Mouse (Mus musculus): Measurements from ENCODE around the gene Foxo6. TPM values are rescaled to one million over a fixed set of nuclear protein-coding genes. Genes with fewer than 3 reads are reported as not detected.

The Foxo6 gene
- polyA plus RNA-seq, 1 experiment = 0.20 TPM

DNA sequence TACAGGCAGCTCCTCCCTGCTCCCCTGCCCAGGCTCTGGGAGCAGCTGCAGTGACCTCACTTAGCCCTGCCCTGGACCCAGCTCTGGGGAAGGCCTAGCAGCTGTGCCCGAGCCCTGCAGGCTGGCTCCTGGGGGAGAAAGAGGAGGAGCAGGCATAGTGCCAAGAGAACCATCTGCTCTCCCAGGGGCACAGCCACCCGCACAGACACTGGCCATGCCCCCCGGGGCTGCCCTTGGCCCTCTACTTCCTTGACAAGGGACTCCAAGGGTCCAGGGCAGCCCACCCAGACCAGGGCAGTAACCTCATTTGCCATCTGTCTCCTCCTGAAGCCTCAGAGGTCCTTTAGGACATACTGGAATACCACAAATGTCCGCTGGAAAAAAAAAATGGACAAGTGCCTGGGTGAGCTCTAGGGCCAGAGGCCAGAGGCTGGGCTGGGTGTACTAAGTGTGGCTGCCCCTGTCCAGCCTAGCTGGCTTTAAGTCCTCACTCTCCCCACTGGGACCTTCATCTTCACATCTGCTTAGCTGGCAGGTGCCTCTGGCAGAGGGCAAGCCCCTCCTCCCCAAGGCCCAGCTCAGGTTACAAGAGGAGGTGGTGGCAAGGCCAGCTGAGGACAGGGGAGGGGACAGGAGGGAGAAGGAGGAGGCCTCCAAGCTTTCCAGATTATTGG, 9.8 kb downstream of the Foxo6 start:
- Histone ChIP-seq H3K4me3 (ENCODE audit: extremely low read depth, insufficient read depth, insufficient read length) (no peak overlapping the region), H3K27me3 (ENCODE audit: control insufficient read depth, insufficient read depth, low read length) (peaks cover under 1% of the 10 kb centered on the region; the same call in 1 of the 2 replicates), H3K27ac (ENCODE audit: insufficient read depth, low read length) (no peak overlapping the region), H3K36me3 (ENCODE audit: control insufficient read depth, insufficient read depth, low read length) (no peaks in the 10 kb centered on the region), H3K4me1 (ENCODE audit: control insufficient read depth, insufficient read depth, insufficient read length) (peaks cover under 1% of the 10 kb centered on the region; the same call in 1 of the 2 replicates)
- WGBS = 45% methylated on average over 4 of the region's 4 CpGs
- no peak for DNase-seq (ENCODE audit: low read depth in 1 of 2, low spot score in 2 of 2)
- TF ChIP-seq CTCF (IDR thresholded peaks at IDR 0.05; ENCODE audit: extremely low read depth, insufficient read depth, insufficient read length, insufficient replicate concordance) (no peak), POLR2A (IDR thresholded peaks at IDR 0.05; ENCODE audit: low read depth, low read length) (no peak)

DNA sequence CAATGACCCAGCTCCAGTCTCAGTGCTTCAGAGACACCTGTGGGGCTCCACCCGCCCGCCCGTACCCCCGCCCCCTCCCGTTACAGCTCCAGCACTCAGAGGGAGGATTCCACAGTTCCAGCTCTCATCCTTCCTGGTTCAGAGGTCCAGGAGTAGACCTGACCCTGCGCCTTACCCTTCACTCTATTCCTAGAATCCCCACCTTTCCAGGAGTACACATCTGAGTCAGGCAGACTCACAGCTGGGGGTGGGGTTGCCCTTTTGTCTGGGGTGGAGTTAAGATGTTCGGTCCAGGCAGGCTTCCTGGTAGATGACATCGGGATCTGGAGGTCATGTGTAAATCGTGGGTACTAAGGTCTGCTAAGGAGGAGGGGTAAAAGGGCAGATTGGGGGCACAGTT, 11.7 kb downstream of the Foxo6 start:
- 76% methylated on average over 9 of the region's 9 CpGs for WGBS
- Histone ChIP-seq H3K4me3 (ENCODE audit: extremely low read depth, insufficient read depth, insufficient read length) (no peak overlapping the region), H3K4me1 (ENCODE audit: control insufficient read depth, insufficient read depth, insufficient read length) (no peaks in the 10 kb centered on the region), H3K36me3 (ENCODE audit: control insufficient read depth, insufficient read depth, low read length) (no peaks in the 10 kb centered on the region), H3K27ac (ENCODE audit: insufficient read depth, low read length) (no peak overlapping the region), H3K27me3 (ENCODE audit: control insufficient read depth, insufficient read depth, low read length) (no peaks in the 10 kb centered on the region)
- TF ChIP-seq CTCF (IDR thresholded peaks at IDR 0.05; ENCODE audit: extremely low read depth, insufficient read depth, insufficient read length, insufficient replicate concordance) (no peak), POLR2A (IDR thresholded peaks at IDR 0.05; ENCODE audit: low read depth, low read length) (no peak)
- DNase-seq (ENCODE audit: low read depth in 1 of 2, low spot score in 2 of 2) = no peak

DNA sequence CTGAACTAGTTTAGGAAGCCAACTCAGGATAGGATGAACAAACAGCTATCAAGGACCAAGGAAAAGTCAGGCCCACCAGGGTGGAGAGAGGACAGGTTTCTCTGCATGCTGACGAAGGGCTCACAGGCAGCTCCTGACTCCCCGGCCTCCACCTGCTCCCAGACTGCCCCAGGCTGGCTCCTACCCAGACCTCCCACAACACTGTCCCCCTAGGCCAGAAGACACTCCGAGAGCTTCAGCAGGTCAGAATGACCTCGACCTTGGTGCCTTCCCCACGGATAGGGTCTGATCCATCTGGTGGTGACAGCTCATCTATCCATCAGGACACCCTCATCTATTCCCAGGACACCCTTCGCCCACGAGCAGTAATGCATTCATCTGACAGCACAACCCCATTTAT, 13.6 kb downstream of the Foxo6 start:
- no peak for DNase-seq (ENCODE audit: low read depth in 1 of 2, low spot score in 2 of 2)
- Histone ChIP-seq H3K4me3 (ENCODE audit: extremely low read depth, insufficient read depth, insufficient read length) (no peak overlapping the region), H3K36me3 (ENCODE audit: control insufficient read depth, insufficient read depth, low read length) (no peaks in the 10 kb centered on the region), H3K27ac (ENCODE audit: insufficient read depth, low read length) (no peak overlapping the region), H3K4me1 (ENCODE audit: control insufficient read depth, insufficient read depth, insufficient read length) (no peaks in the 10 kb centered on the region; the same call in 1 of the 2 replicates), H3K27me3 (ENCODE audit: control insufficient read depth, insufficient read depth, low read length) (peaks cover 2% of the 10 kb centered on the region; the same call in 1 of the 2 replicates)
- WGBS = 75% methylated on average over 7 of the region's 7 CpGs
- TF ChIP-seq CTCF (IDR thresholded peaks at IDR 0.05; ENCODE audit: extremely low read depth, insufficient read depth, insufficient read length, insufficient replicate concordance) (no peak), POLR2A (IDR thresholded peaks at IDR 0.05; ENCODE audit: low read depth, low read length) (no peak)

- Histone ChIP-seq H3K36me3 (ENCODE audit: control insufficient read depth, insufficient read depth, low read length) (no peaks in the 10 kb centered on the region), H3K4me1 (ENCODE audit: control insufficient read depth, insufficient read depth, insufficient read length) (no peaks in the 10 kb centered on the region; the same call in 1 of the 2 replicates), H3K27ac (ENCODE audit: insufficient read depth, low read length) (no peak overlapping the region), H3K27me3 (ENCODE audit: control insufficient read depth, insufficient read depth, low read length) (peaks cover 10% of the 10 kb centered on the region), H3K4me3 (ENCODE audit: extremely low read depth, insufficient read depth, insufficient read length) (no peak overlapping the region)
- DNase-seq (ENCODE audit: low read depth in 1 of 2, low spot score in 2 of 2) = no peak
- TF ChIP-seq POLR2A (IDR thresholded peaks at IDR 0.05; ENCODE audit: low read depth, low read length) = no peak
- TF ChIP-seq CTCF (IDR thresholded peaks at IDR 0.05; ENCODE audit: extremely low read depth, insufficient read depth, insufficient read length, insufficient replicate concordance) = no peak
- WGBS = 83% methylated on average over 6 of the region's 6 CpGs
These were observed 15.1 kb downstream of the Foxo6 start for GRCm38 (mm10) chr4:120271886-120272580.

DNA sequence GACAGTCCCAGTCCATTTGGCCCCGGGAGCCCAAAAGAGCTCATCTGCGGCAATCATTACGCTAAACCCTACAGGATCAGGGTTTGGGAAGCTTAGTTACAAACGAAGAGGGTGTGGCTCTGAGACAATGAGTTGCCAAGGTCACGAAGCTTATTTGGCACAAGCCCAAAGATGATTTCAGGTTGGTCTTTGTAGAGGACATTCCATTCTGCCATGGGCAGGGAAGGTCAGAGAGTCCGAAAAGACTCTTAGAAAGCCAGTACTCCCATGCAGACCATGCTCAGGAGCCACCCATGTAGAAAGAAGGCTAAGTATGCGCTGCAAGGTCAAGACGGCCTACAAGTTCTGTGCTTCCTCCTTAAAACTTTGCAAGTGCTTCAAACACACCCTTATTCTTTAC, 15.9 kb downstream of the Foxo6 start:
- Histone ChIP-seq H3K4me1 (ENCODE audit: control insufficient read depth, insufficient read depth, insufficient read length) (no peaks in the 10 kb centered on the region; the same call in 1 of the 2 replicates), H3K27me3 (ENCODE audit: control insufficient read depth, insufficient read depth, low read length) (peaks cover 12% of the 10 kb centered on the region), H3K36me3 (ENCODE audit: control insufficient read depth, insufficient read depth, low read length) (no peaks in the 10 kb centered on the region), H3K27ac (ENCODE audit: insufficient read depth, low read length) (no peak overlapping the region), H3K4me3 (ENCODE audit: extremely low read depth, insufficient read depth, insufficient read length) (no peak overlapping the region)
- no peak for TF ChIP-seq CTCF (IDR thresholded peaks at IDR 0.05; ENCODE audit: extremely low read depth, insufficient read depth, insufficient read length, insufficient replicate concordance)
- TF ChIP-seq POLR2A (IDR thresholded peaks at IDR 0.05; ENCODE audit: low read depth, low read length) = no peak
- DNase-seq (ENCODE audit: low read depth in 1 of 2, low spot score in 2 of 2) = no peak
- WGBS = 72% methylated on average over 8 of the region's 8 CpGs

GRCm38 (mm10) chr4:120270937-120271199, 16.3 kb downstream of the Foxo6 start:
- Histone ChIP-seq H3K27me3 (ENCODE audit: control insufficient read depth, insufficient read depth, low read length) (peaks cover 12% of the 10 kb centered on the region), H3K4me1 (ENCODE audit: control insufficient read depth, insufficient read depth, insufficient read length) (no peaks in the 10 kb centered on the region; the same call in 1 of the 2 replicates), H3K27ac (ENCODE audit: insufficient read depth, low read length) (no peak overlapping the region), H3K36me3 (ENCODE audit: control insufficient read depth, insufficient read depth, low read length) (no peaks in the 10 kb centered on the region), H3K4me3 (ENCODE audit: extremely low read depth, insufficient read depth, insufficient read length) (no peak overlapping the region)
- WGBS = 60% methylated on average over 4 of the region's 4 CpGs
- DNase-seq (ENCODE audit: low read depth in 1 of 2, low spot score in 2 of 2) = no peak
- TF ChIP-seq POLR2A (IDR thresholded peaks at IDR 0.05; ENCODE audit: low read depth, low read length) = no peak
- no peak for TF ChIP-seq CTCF (IDR thresholded peaks at IDR 0.05; ENCODE audit: extremely low read depth, insufficient read depth, insufficient read length, insufficient replicate concordance)

Measured in spleen, adult 2 months (tissue).